Mouse (Mus musculus) lung, postnatal 0 days (tissue): Measurements from ENCODE around the gene Phf21a.

Experiments
- CTCF ChIP-seq: IDR thresholded peaks from 2 replicates; pipeline ENCODE4 v1.5.1; 2016; ENCODE audit warnings: antibody characterized with exemption, mild to moderate bottlenecking
- EP300 ChIP-seq: IDR thresholded peaks from 2 replicates; pipeline ENCODE4 v1.6.1; 2016; ENCODE audit warnings: antibody characterized with exemption, mild to moderate bottlenecking, control low read depth

- TF ChIP-seq CTCF, result no peak
- no peak for TF ChIP-seq EP300
These were observed 34.0 kb upstream of the Phf21a start for GRCm38 (mm10) chr2:92058936-92059335.
